Mouse (Mus musculus) adrenal gland, postnatal 14 days (tissue): ENCODE data around the gene Eng. TPM values are rescaled to one million over a fixed set of nuclear protein-coding genes. Genes with fewer than 3 reads are reported as not detected.

ENCODE experiments used
- microRNA-seq, 2 experiments: library from miRNA; unstranded; fragments of <30 nt; microRNA quantifications; one replicate each; pipeline ENCODE4 v1.2.0; 2021
- total RNA-seq: library from RNA; stranded (reverse); gene quantifications from 2 replicates; pipeline ENCODE4 v1.2.3, GENCODE M21; 2021

Eng gene
- total RNA-seq, 1 experiment from 2014 or later, result 106 TPM

Small RNA genes within 50 kb of the gene (microRNA-seq; reads per million reads assigned to microRNA genes)
- gene Gm47291 (0 reads per million in 2 experiments), gene Mir1954 (0 reads per million in 2 experiments), gene Mir2861 (0 reads per million in 2 experiments), gene Mir3960 (0 reads per million in 2 experiments), gene Mir8093 (0 to 0.38 reads per million in 2 experiments)

Other genes with a start within 250 kb of the Eng start
- 4.3 and 4.4 TPM in 2 replicates for gene Naif1, start 196.1 kb upstream of the Eng start, total RNA-seq
- gene Slc25a25, start 195.2 kb upstream of the Eng start, total RNA-seq, result 63.6 and 119 TPM in 2 replicates
- gene Fam102a, start 111.3 kb upstream of the Eng start, total RNA-seq, result 25.6 and 28.7 TPM in 2 replicates
- 47.8 and 61.8 TPM in 2 replicates for gene Dpm2, start 75.7 kb upstream of the Eng start, total RNA-seq
- 0.23 TPM in 1 of 2 replicates, not detected in the other for gene Pip5kl1, start 71.8 kb upstream of the Eng start, total RNA-seq
- not detected in 2 replicates for gene 9430097D07Rik, start 70.9 kb upstream of the Eng start, total RNA-seq
- 12.0 and 13.5 TPM in 2 replicates for gene St6galnac4, start 59.5 kb upstream of the Eng start, total RNA-seq
- 54.1 and 56.5 TPM in 2 replicates for gene St6galnac6, start 46.9 kb upstream of the Eng start, total RNA-seq
- 53.2 and 61.4 TPM in 2 replicates for gene Ak1, start 24.8 kb upstream of the Eng start, total RNA-seq
- gene Fpgs, start 57.5 kb downstream of the Eng start, total RNA-seq, result 16.2 and 35.8 TPM in 2 replicates
- 67.4 and 79.7 TPM in 2 replicates for gene Cdk9, start 66.5 kb downstream of the Eng start, total RNA-seq
- gene Sh2d3c, start 74.5 kb downstream of the Eng start, total RNA-seq, result 29.8 and 39.3 TPM in 2 replicates
- not detected in 2 replicates for gene 6330409D20Rik, start 94.4 kb downstream of the Eng start, total RNA-seq
- 25.3 and 26.8 TPM in 2 replicates for gene Tor2a, start 110.6 kb downstream of the Eng start, total RNA-seq
- 0.26 TPM in 1 of 2 replicates, not detected in the other for gene Ttc16, start 129.0 kb downstream of the Eng start, total RNA-seq
- gene Ptrh1, start 129.2 kb downstream of the Eng start, total RNA-seq, result 5.1 and 5.9 TPM in 2 replicates
- not detected in 2 replicates for gene Cfap157, start 137.8 kb downstream of the Eng start, total RNA-seq
- gene Stxbp1, start 200.7 kb downstream of the Eng start, total RNA-seq, result 25.2 and 26.4 TPM in 2 replicates
- 22.0 and 23.1 TPM in 2 replicates for gene Fam129b, start 229.5 kb downstream of the Eng start, total RNA-seq